ENCODE assay signal across 23 mouse cellular contexts in genomic region chr5:112355493-112355892, GRCm38 (mm10). TPM values are rescaled to one million over a fixed set of nuclear protein-coding genes. Genes with fewer than 3 reads are reported as not detected.
DNase-seq lines count a peak whose midpoint lies in the region; ATAC-seq and TF ChIP-seq lines count a peak whose summit lies in the region.
"Had no signal": no experiment of that assay in that cellular context is flagged by ENCODE, and none has a peak within 500 bp of the region (broad histone marks: within the 10 kb centered on the region; RNA-seq: fewer than 3 reads in every experiment).

No protein-coding gene starts in this region.

- H3K4me3 ChIP-seq in heart, embryonic 10.5 days = no peak overlapping the region
- H3K4me3 ChIP-seq in intestine, postnatal 0 days (ENCODE audit: low read depth, low read length) = no peak overlapping the region
- peak overlapping the region; percentile 65 for H3K4me3 ChIP-seq in megakaryocyte, embryonic 14.5 days (replicated peaks)
- H3K4me3 ChIP-seq in thymus, adult 2 months (ENCODE audit: control insufficient read depth, insufficient read depth, low read length) = no peak overlapping the region
- H3K4me3 ChIP-seq: forebrain, embryonic 10.5 days; gastrocnemius, adult 2 months; hindbrain, embryonic 10.5 days had no signal

- H3K27ac ChIP-seq in heart, embryonic 10.5 days = no peak overlapping the region
- peak overlapping the region; percentile 35; the same call in 1 of the 2 replicates for H3K27ac ChIP-seq in intestine, postnatal 0 days (ENCODE audit: low read depth, low read length)
- no peak overlapping the region for H3K27ac ChIP-seq in thymus, adult 2 months (ENCODE audit: control insufficient read depth, insufficient read depth, low read length)
- H3K27ac ChIP-seq: forebrain, embryonic 10.5 days; gastrocnemius, adult 2 months; hindbrain, embryonic 10.5 days; kidney, postnatal 0 days; stomach, postnatal 0 days had no signal

- peaks cover 60% of the 10 kb centered on the region for H3K36me3 ChIP-seq in heart, embryonic 10.5 days
- H3K36me3 ChIP-seq in intestine, postnatal 0 days (ENCODE audit: control insufficient read depth, insufficient read depth) = peaks cover 50% of the 10 kb centered on the region
- peaks cover 99% of the 10 kb centered on the region for H3K36me3 ChIP-seq in megakaryocyte, embryonic 14.5 days (replicated peaks; ENCODE audit: low read length)
- H3K36me3 ChIP-seq in thymus, adult 2 months (ENCODE audit: control insufficient read depth, insufficient read depth, low read length) = no peaks in the 10 kb centered on the region; the same call in 1 of the 2 replicates

- 0 out of 2 replicates have a peak, but pooled peaks have one; percentile 5 for ATAC-seq in intestine, postnatal 0 days
- ATAC-seq: forebrain, postnatal 0 days; Patski had no signal

- no peaks in the 10 kb centered on the region for H3K9me3 ChIP-seq in heart, embryonic 10.5 days
- no peaks in the 10 kb centered on the region for H3K9me3 ChIP-seq in intestine, postnatal 0 days (ENCODE audit: control insufficient read depth)
- H3K9me3 ChIP-seq in megakaryocyte, embryonic 14.5 days = no peaks in the 10 kb centered on the region
- H3K9me3 ChIP-seq: forebrain, embryonic 10.5 days; hindbrain, embryonic 10.5 days had no signal

- peak; percentile 94 for DNase-seq in heart, adult 11 months
- DNase-seq in heart, embryonic 10.5 days (ENCODE audit: low spot score) = no peak
- peak; percentile 56 for DNase-seq in layer of hippocampus, adult 9-11 months
- DNase-seq in layer of hippocampus, adult 9-10 months (ENCODE audit: low spot score) = no peak
- no peak for DNase-seq in thymus, adult 2 months
- no peak for DNase-seq in frontal cortex, postnatal 25 days (ENCODE audit: low spot score in 2 of 2)
- DNase-seq: adrenal gland, adult 8-10 months; cerebellum, adult 11 months; forebrain, postnatal 0 days; gastrocnemius, adult 2 months; left cerebral cortex, postnatal 4 days; right cerebral cortex, postnatal 4 days; thymus, postnatal 36 days had no signal

- WGBS in heart, embryonic 10.5 days = 78% methylated on average over 6 of the region's 6 CpGs
- WGBS in intestine, postnatal 0 days = 70% methylated on average over 6 of the region's 6 CpGs
- WGBS in thymus, adult 2 months = 87% methylated on average over 6 of the region's 6 CpGs

- no peak overlapping the region for H3K4me2 ChIP-seq in intestine, postnatal 0 days (replicated peaks; ENCODE audit: low read depth)
- H3K4me2 ChIP-seq: midbrain, embryonic 11.5 days had no signal

- TF ChIP-seq CTCF in intestine, postnatal 0 days (IDR thresholded peaks at IDR 0.05; ENCODE audit: low read depth) = no peak
- no peak for TF ChIP-seq CTCF in thymus, adult 2 months (IDR thresholded peaks at IDR 0.05; ENCODE audit: borderline replicate concordance, control insufficient read depth, extremely low read depth, insufficient read depth, low read length, poor library complexity)

- peaks cover 49% of the 10 kb centered on the region for H3K27me3 ChIP-seq in heart, embryonic 10.5 days (ENCODE audit: insufficient read depth, poor library complexity, severe bottlenecking)
- no peaks in the 10 kb centered on the region for H3K27me3 ChIP-seq in intestine, postnatal 0 days (replicated peaks; ENCODE audit: control insufficient read depth, insufficient read depth, low read length)
- no peaks in the 10 kb centered on the region for H3K27me3 ChIP-seq in megakaryocyte, embryonic 14.5 days (replicated peaks)
- H3K27me3 ChIP-seq in thymus, adult 2 months (ENCODE audit: control insufficient read depth, insufficient read depth, low read length) = no peaks in the 10 kb centered on the region
- H3K27me3 ChIP-seq: Patski had no signal

- TF ChIP-seq POLR2A in thymus, adult 2 months (IDR thresholded peaks at IDR 0.05; ENCODE audit: control insufficient read depth, extremely low read depth, insufficient read depth, low read length, poor library complexity) = no peak

- no peak overlapping the region for H3K9ac ChIP-seq in intestine, postnatal 0 days (ENCODE audit: low read depth, low read length)
- H3K9ac ChIP-seq: forebrain, postnatal 0 days had no signal

- peaks cover 12% of the 10 kb centered on the region for H3K4me1 ChIP-seq in heart, embryonic 10.5 days
- no peaks in the 10 kb centered on the region for H3K4me1 ChIP-seq in intestine, postnatal 0 days (replicated peaks; ENCODE audit: control insufficient read depth, insufficient read depth, low read length)
- H3K4me1 ChIP-seq in megakaryocyte, embryonic 14.5 days = peaks cover 100% of the 10 kb centered on the region
- no peaks in the 10 kb centered on the region for H3K4me1 ChIP-seq in thymus, adult 2 months (replicated peaks; ENCODE audit: control insufficient read depth, insufficient read depth, low read length)
- H3K4me1 ChIP-seq: forebrain, embryonic 10.5 days had no signal

RNA-seq across cellular contexts. Expression of gene Gm6583, which starts 0.3 kb away (rescaled TPM):
- polyA plus RNA-seq in heart, embryonic 10.5 days (2016; fragmentation: Nextera tagmentation; extraction: Ambion mirVana) = 0.18 and 0.28 TPM in 2 replicates
- polyA plus RNA-seq in intestine, postnatal 0 days (2015; fragmentation: Nextera tagmentation; extraction: Ambion mirVana) = 0.12 TPM in 1 of 2 replicates, not detected in the other
- 1.0 and 1.4 TPM in 2 replicates for polyA plus RNA-seq in megakaryocyte, embryonic 14.5 days (2012; ENCODE audit: insufficient read depth, low replicate concordance)
- polyA plus RNA-seq in thymus, adult 2 months (2012; rRNA removed) = not detected in 2 replicates
- polyA plus RNA-seq: forebrain, postnatal 0 days; gonadal fat pad, adult 2 months; liver, adult 2 months; midbrain, embryonic 11.5 days had no signal

RNA-seq across cellular contexts. Expression of gene Hps4, which starts 12.6 kb away (rescaled TPM):
- 15.4 and 21.4 TPM in 2 replicates for polyA plus RNA-seq in heart, embryonic 10.5 days (2016; fragmentation: Nextera tagmentation; extraction: Ambion mirVana)
- 28.8 and 37.3 TPM in 2 replicates for polyA plus RNA-seq in intestine, postnatal 0 days (2015; fragmentation: Nextera tagmentation; extraction: Ambion mirVana)
- 214 and 827 TPM in 2 replicates for polyA plus RNA-seq in megakaryocyte, embryonic 14.5 days (2012; ENCODE audit: insufficient read depth, low replicate concordance)
- polyA plus RNA-seq in thymus, adult 2 months (2012; rRNA removed) = 41.8 and 52.8 TPM in 2 replicates

RNA-seq across cellular contexts. Expression of gene Srrd, which starts 12.7 kb away (rescaled TPM):
- 26.7 and 40.5 TPM in 2 replicates for polyA plus RNA-seq in heart, embryonic 10.5 days (2016; fragmentation: Nextera tagmentation; extraction: Ambion mirVana)
- 15.4 and 19.0 TPM in 2 replicates for polyA plus RNA-seq in intestine, postnatal 0 days (2015; fragmentation: Nextera tagmentation; extraction: Ambion mirVana)
- polyA plus RNA-seq in megakaryocyte, embryonic 14.5 days (2012; ENCODE audit: insufficient read depth, low replicate concordance) = 23.5 and 26.3 TPM in 2 replicates
- polyA plus RNA-seq in thymus, adult 2 months (2012; rRNA removed) = 56.2 and 64.4 TPM in 2 replicates

RNA-seq across cellular contexts. Expression of gene Tfip11, which starts 29.3 kb away (rescaled TPM):
- polyA plus RNA-seq in heart, embryonic 10.5 days (2016; fragmentation: Nextera tagmentation; extraction: Ambion mirVana) = 26.4 and 26.9 TPM in 2 replicates
- polyA plus RNA-seq in intestine, postnatal 0 days (2015; fragmentation: Nextera tagmentation; extraction: Ambion mirVana) = 13.6 and 14.3 TPM in 2 replicates
- 30.3 and 35.0 TPM in 2 replicates for polyA plus RNA-seq in megakaryocyte, embryonic 14.5 days (2012; ENCODE audit: insufficient read depth, low replicate concordance)
- polyA plus RNA-seq in thymus, adult 2 months (2012; rRNA removed) = 58.9 and 63.2 TPM in 2 replicates

RNA-seq across cellular contexts. Expression of gene Asphd2, which starts 39.2 kb away (rescaled TPM):
- 4.3 and 6.8 TPM in 2 replicates for polyA plus RNA-seq in heart, embryonic 10.5 days (2016; fragmentation: Nextera tagmentation; extraction: Ambion mirVana)
- polyA plus RNA-seq in intestine, postnatal 0 days (2015; fragmentation: Nextera tagmentation; extraction: Ambion mirVana) = 3.1 and 4.6 TPM in 2 replicates
- polyA plus RNA-seq in megakaryocyte, embryonic 14.5 days (2012; ENCODE audit: insufficient read depth, low replicate concordance) = not detected in 2 replicates
- polyA plus RNA-seq in thymus, adult 2 months (2012; rRNA removed) = 0.05 and 0.67 TPM in 2 replicates
- polyA plus RNA-seq: liver, adult 2 months had no signal

Comparison
In these comparisons a context has a peak if more than half of its experiments do, and no peak if none do; other contexts are left out.
1. DNase-seq: peak in heart, adult 11 months (single experiment) and layer of hippocampus, adult 9-11 months (single experiment); none in heart, embryonic 10.5 days (single experiment), layer of hippocampus, adult 9-10 months (single experiment), thymus, adult 2 months (single experiment) and frontal cortex, postnatal 25 days (0 of 2).